Mouse (Mus musculus): ENCODE measurements at regions not wholly inside any gene's neighbourhood (a gene's known extent, or its start where the extent isn't known, plus 50 kb on each side); places are given as distances from the start of the nearest gene placed in this dataset.

GRCm38 (mm10) chr4:89500232-89500631 is 179.0 kb upstream of the Dmrta1 start:
- DNase-seq, result no peak

- no peak for DNase-seq
Observed at GRCm38 (mm10) chr4:89490947-89491346, 180.1 kb upstream of the Cdkn2b start.

- no peak for DNase-seq
Observed at GRCm38 (mm10) chr4:89487416-89488165, 176.8 kb upstream of the Cdkn2b start.

GRCm38 (mm10) chr4:89486963-89487362 is 176.1 kb upstream of the Cdkn2b start:
- no peak for DNase-seq

GRCm38 (mm10) chr4:89485981-89486531 is 175.2 kb upstream of the Cdkn2b start:
- no peak for DNase-seq

GRCm38 (mm10) chr4:89478646-89479237 is 167.9 kb upstream of the Cdkn2b start:
- DNase-seq, result no peak

- no peak for DNase-seq
Observed at GRCm38 (mm10) chr4:89475848-89476247, 165.0 kb upstream of the Cdkn2b start.

GRCm38 (mm10) chr4:89474836-89475541 is 164.2 kb upstream of the Cdkn2b start:
- DNase-seq, result no peak

- DNase-seq, result no peak
Observed at GRCm38 (mm10) chr4:89471426-89471825, 160.6 kb upstream of the Cdkn2b start.

GRCm38 (mm10) chr4:89470756-89471155 is 159.9 kb upstream of the Cdkn2b start:
- DNase-seq, result no peak

- no peak for DNase-seq
Observed at GRCm38 (mm10) chr4:89469883-89470282, 159.0 kb upstream of the Cdkn2b start.

GRCm38 (mm10) chr4:89469406-89469805 is 158.6 kb upstream of the Cdkn2b start:
- DNase-seq, result no peak

- no peak for DNase-seq
Observed at GRCm38 (mm10) chr4:89466766-89467165, 155.9 kb upstream of the Cdkn2b start.

- DNase-seq, result no peak
Observed at GRCm38 (mm10) chr4:89463121-89463520, 152.3 kb upstream of the Cdkn2b start.

- DNase-seq, result no peak
Observed at GRCm38 (mm10) chr4:89460170-89460762, 149.4 kb upstream of the Cdkn2b start.

GRCm38 (mm10) chr4:89459346-89459666 is 148.5 kb upstream of the Cdkn2b start:
- no peak for DNase-seq

GRCm38 (mm10) chr4:89458628-89459345 is 147.9 kb upstream of the Cdkn2b start:
- DNase-seq, result no peak

GRCm38 (mm10) chr4:89457861-89458260 is 147.0 kb upstream of the Cdkn2b start:
- no peak for DNase-seq

GRCm38 (mm10) chr4:89454926-89455325 is 144.1 kb upstream of the Cdkn2b start:
- DNase-seq, result no peak

- no peak for DNase-seq
Observed at GRCm38 (mm10) chr4:89453051-89453450, 142.2 kb upstream of the Cdkn2b start.

- DNase-seq, result no peak
Observed at GRCm38 (mm10) chr4:89451741-89452140, 140.9 kb upstream of the Cdkn2b start.

- DNase-seq, result no peak
Observed at GRCm38 (mm10) chr4:89446765-89447487, 136.1 kb upstream of the Cdkn2b start.
